Mouse (Mus musculus) liver (tissue): Measurements from ENCODE around the gene 1700088E04Rik.

Experiments used
- DNase-seq: peaks from one replicate; pipeline ENCODE4 v3.0.0-alpha.2; 2020; ENCODE audit warnings: mixed read lengths

1700088E04Rik gene

DNA sequence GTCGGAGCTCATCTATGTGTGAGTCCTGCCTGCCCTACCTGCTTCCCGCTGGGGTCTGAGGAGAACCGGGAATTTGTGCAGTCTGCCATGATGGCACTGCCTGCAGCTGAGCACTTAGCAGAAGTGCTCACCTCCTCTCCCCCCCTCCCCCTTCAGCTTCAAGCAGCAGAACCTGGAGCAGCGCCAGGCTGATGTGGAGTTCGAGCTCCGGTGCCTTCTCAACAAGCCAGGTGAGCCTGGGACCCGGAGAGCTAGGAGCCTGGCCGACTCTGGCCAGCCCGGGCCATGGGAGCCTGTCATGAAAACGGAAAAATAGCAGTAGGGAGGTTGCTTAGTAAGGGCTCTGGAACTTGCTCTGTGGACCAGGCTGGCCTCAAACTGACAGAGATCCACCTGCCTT, 10.3 kb downstream of the 1700088E04Rik start:
- no peak for DNase-seq

DNA sequence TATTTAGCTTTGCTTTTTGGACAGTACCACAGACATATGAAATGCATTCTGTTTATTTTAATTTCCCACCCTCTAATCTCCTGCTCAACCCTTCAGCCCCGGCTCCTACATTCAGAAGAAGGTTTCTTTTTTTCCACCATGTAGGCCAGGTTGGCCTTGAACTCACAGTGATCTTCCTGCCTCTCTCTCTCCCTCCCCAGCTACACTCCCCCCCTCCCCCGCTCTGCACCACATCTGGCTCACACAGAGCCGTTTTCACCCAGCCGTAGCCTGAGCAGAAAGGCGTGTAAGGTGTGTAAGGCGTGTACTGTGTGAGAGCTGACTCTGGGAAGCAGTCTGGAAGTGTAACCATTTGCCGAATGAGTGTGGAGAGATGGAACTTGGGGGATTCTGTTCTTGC, 11.7 kb downstream of the 1700088E04Rik start:
- no peak for DNase-seq

DNA sequence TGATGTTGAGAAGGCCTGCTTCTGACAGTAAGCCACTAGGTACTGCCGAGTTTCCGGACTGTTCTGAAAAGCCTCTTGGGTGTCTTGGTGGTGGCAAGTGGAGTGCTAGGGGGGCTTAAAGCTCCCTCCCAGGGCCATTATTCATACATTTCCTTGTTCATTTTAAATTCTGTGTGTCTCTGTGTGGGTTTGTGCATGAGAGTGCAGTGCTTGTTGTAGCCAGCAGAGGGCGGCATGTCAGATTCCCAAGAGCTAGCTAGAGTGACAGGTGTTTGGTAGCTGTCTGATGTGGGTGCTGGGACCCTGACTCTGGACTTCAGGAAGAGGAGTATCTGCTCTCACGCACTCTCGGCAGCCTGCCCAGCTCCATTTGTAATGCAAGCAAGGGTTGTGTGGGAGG, 12.8 kb downstream of the 1700088E04Rik start:
- DNase-seq = no peak

DNA sequence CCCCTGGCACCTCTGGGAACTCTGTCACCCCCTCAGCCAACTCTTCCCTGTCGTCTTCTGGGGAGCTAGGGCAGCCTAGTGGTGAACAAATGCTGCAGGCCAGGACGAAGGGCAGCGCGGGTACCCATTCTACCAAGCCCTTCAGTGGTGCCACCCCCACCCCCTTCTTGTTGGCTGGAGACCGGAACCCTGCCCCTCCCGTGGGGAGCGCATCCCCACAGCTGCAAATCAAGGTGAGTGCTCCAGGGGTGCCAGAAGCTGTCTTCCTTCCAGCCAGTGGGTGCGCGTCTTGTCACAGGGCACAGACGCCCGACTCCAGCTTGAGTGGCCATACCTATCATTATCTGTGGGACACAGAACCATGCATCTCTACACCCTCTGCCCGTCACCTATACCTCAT, 14.0 kb downstream of the 1700088E04Rik start:
- DNase-seq = no peak

DNA sequence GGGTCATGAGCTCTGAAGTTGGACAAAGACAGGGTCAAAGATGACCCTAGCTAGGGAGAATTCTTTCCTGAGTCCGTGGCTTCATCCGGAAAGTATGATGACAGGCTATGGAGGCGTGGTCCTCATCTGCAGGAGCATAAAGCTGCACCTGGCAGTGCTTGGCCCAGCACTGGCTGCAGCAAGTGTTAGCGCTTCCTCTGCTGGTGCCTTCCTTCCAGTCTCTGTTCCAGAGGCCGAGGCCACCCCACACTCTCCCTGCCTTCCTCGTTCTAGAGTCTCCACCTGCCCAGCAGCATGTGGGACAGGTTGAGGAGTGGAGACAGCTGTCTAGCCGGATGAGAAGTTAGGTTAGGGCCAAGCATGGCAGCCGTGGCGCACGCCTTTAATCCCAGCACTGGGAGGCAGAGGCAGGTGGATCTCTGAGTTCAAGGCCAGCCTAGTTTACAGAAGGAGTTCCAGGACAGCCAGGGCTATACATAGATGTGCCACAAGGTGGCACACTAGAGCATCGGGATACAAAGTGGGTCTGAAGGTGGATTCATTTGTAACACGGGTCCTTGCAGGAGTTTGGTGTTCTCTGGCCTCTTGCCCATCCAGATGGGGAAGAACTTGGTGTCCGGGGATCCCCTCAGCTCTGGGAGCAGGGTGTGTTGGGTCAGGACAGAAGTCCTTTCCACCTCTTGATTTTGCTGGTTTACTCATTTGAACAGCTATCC, 14.7 kb downstream of the 1700088E04Rik start:
- DNase-seq = peak; percentile 49

DNA sequence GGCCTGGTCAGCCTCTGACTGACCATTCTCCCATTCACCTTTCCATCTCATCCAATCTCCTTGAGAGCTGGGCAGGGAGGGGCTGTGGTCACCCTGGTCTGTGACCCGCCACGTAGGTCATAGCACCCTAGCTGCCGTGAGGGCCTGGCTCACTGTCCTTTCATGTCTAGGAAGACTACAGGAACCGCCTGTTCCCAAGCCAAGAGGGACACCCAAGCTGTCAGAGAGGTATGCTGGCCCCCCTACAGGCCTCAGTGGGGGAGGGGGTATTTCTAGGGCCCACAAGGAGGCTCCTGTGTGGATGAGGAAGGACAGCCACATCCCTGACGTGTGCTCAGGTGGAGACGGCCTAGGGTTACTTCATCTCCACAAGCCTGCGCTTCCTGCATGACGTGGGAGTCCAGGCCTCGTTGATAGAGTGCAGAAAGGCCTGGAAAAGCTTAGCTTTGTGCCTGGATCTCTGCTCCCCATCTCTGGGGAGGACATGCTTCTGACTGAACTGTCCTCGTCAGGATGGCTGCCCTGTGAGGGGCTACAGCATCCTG, 16.6 kb downstream of the 1700088E04Rik start:
- no peak for DNase-seq

DNA sequence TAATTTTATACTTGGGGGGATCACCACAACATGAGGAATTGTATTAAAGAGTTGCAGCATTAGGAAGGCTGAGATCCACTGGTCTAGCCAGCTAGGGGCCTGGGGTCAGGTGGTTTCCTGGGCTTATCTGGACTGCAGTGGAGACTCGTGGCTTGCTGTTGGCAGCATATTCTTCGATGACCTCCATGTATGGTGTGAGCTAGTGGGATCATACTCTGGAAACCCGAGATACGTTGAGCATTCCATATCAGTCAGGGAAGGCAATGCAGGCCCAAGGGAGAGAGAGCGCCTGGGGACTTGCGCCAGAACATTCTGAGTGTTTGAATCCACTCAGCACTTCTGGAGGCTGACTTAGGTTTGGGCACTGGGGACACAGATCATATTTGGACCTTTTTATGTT, 17.3 kb downstream of the 1700088E04Rik start:
- no peak for DNase-seq

DNA sequence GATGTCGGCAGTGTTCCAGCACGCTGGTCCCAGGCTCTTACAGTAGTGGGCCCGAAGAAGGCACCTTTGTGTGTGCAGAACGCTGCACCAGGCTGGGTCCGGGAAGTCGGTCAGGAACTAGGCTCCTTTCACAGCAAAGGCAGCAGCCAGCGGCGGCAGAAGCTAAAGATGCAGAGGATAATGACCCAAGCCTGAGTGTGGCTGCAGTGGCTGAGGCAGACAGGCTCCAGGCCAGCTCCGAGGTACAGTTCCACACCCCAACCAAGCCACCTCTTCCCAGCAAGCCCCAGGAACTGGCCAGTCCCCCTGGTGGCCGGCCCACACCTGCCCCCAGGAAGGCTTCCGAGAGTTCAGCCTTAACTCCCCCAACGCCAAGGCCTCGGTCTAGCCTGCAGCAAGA, 18.5 kb downstream of the 1700088E04Rik start:
- no peak for DNase-seq

DNA sequence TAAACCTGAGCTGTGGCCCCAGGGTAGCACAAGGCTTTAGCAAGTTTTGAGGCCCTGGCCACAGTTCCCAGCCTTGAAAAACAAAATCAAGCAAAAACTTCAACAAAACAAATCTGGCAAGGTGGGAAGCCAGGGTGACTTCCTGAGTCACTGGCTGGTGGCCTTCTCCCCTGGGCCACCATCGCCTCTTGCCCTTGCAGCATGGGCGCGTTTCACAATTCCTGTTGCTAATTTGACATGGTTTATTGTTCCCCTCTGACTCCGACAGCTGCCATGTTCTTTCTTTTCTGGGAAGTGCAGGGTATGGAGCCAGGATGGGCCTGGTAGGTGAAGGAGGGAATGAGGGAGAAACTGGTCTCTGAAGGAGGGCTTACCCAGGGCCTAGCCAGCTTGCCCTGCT, 18.9 kb downstream of the 1700088E04Rik start:
- no peak for DNase-seq

DNA sequence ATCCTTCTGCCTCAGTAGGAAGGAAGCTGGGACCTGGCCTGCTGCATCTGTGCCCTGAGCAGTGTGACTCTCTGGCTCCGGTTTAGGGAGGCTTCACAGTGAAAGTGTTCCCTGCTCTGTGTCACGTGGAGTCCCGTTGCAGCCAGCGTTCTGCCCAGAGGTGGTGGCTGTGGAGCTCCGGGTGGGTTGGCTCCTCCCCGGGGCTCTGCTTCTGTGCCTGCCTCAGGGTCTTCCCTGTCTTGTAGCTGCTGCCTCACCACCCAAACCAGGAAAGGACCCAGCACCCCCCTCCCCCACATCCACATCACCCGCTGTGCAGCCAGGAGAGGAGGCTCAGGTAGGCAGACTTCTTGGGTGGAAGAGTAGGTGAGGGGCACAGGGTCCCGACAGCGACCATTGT, 21.6 kb downstream of the 1700088E04Rik start:
- DNase-seq = no peak

DNA sequence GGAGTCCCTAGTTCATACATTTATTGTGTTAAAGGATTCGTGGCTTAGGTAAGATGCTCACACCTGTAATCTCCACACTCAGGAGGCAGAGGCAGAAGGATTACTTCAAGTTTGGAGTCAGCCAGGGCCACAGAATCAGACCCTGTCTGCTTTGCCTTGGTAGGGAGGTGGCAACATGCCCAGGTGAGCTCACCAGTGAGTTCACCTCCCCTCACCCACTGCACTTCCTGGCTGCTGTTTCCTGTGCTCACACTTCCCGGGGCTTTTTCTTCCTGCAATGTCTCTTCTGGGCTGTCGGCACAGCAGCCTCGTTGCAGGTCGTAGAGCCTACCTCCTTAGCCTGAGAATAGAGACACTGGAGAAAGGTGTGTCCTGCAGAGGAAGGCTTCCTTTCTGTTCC, 25.8 kb downstream of the 1700088E04Rik start:
- DNase-seq = no peak

DNA sequence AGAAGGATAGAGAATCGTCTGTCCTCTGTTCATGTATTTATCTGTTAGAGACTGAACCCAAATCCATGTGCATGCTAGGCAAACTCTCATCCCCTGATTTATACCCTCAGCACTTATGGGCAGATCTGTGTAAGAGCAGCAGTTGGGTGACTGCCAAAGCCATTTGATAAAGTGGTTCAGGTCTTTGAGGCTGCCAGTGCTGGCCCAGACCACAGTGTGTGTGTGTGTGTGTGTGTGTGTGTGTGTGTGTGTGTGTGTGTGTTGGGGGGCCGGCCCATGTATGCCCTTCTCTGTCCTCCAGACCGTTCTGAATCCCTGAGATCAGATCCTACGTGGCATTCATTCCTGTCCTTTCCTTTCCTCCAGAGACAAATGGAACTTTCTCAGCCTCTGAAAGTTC, 29.3 kb downstream of the 1700088E04Rik start:
- no peak for DNase-seq

DNA sequence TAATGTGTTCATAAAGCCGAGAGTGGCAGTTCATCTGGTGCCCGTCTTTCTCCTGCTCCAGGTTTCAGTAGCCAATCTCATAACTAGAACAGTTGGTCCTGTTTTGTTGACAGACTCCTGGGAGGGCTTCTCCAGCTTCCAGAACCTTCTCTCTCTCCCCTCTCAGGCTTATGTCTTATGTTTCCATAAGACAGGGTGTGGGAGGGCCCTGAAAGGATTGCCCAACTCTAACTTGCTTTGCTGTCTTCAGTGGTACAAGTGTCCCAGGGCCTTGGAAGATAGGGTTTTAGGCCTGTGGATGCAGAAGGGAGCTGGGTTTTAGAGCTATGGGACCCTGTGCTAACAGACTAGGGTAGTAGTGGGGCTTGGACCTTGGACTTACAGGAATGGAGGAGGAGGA, 30.5 kb downstream of the 1700088E04Rik start:
- DNase-seq = no peak

DNA sequence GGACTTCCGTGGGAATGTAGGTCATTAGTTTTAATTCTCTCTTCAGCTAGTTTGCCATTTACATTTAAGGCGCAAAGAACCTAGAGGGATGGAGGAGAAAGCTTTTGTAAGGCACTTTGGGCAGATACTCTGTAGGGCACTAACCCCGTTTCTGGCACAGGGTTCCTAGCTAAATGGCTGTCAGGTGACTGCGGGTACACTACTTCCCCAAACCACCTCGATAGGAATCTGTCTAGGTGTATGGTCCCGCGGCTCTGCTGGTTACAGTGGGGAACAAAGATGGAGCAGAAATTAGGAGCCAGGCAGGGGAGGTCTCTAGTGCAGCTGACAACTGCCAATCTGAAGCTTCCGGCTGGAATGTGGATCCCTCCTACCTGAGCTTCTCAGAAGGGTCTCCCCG, 31.0 kb downstream of the 1700088E04Rik start:
- DNase-seq = no peak

DNA sequence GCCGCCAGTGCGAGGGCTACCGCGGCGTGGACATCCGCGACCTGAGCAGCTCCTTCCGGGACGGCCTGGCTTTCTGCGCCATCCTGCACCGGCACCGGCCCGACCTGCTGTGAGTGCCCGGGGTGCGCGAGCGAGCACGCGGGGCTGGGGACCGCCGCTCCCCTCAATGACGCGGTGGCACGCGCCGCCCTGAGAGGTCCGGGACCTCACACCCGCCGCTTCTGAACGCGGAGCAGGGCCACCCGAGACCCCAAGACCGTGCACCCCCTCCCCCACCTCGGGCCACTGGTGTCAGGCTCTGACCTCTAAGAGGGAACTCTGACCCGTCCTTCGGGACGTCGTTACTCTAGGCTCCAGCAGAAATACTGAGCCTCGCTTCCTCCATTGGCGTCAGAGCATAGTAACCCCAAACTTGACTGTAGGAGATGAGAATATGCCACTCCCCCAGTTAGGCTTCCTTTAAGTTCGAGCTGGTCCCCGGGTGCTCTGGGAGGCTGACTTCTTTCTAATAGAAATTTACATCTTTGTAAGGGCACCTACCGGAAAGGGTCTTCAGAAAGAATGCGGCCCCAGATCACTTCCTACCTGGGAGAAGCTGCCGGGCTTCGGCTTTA, 31.6 kb downstream of the 1700088E04Rik start:
- peak; percentile 38 for DNase-seq

DNA sequence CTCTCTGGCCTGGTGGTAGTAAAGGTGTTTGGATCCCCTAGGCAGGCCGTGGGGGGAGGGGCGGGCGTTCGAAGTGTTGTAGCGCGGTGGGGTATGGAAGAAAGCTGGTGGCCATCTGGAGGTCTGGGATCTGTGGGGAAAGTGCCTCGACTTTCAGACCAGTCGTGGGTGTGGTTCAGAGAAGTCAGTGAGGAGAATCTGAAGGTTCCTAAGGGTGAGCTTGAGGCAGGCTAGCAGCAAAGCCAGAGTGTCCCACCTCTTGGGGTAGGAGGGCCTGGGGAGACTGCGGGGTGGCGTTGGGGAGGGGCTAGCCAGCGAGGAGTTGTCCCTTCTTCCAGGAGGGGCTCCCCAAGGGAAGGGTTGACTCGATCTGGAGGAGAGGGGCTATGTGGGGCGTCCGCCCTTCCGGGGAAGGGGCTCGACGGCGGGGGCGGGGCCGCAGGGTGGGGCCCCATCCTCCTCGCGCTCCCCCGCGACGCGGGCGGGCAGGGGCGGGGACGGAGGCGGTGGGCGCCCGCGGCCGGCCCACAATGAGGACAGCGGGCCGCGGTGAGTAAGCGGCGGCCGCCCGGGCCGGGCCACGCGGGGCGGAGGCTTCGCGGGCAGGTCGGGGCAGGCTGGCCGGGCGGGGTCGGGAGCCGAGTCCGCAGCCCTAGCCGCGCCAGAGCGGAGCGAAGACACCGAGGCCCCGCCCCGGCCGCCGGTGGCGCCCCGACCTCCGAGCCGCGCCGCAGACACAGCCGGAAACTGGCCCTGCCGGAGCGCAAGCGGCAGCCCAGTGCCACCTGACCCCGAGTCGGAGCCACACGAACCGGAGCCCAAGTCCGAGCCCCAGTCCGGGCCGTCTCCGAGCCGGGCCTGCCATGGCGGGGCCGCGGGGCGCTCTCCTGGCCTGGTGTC, 32.4 kb downstream of the 1700088E04Rik start, which contains the start of gene Micall1:
Gene Micall1, plus strand, starts transcription at position 478 of the 900 bp plus-strand sequence.
- DNase-seq = peak; percentile 78

DNA sequence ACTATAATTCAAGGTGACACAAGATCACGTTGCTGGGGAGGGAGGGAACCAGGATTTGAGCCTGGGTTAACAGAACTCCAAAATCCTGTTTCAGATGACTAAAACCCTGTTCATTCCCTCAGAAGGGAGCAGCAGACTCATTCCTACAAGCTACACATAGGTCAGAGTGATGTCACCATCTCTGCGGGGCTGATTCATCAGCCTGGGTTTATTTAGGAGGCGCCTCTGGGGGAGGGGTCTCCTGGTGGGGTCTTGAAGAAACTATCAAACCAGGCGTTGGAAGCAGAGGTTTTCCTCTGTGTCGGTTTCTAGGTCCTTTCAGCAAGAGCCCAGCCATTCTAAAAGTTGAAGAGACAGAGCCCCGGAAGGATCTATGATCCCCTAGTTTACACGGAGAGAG, 33.1 kb downstream of the 1700088E04Rik start:
- no peak for DNase-seq

DNA sequence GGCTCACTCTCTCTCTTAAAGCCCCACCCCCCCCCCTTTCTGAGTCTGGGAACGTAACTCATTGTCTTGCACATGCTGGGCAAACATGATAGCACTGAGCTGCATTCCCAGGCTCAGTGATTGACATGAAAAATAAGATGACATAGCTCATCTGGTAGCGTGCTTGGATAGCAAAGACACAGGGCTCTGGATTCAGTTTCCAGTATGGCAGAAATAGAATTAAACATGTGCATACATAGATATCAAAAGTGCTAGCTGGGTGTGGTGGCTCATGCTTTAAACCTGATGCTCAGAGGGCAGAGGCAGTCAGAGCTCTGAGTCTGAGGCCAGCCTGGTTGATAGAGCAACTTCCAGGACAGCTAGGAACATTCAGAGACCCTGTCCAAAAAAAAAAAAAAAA, 35.2 kb downstream of the 1700088E04Rik start:
- peak; percentile 32 for DNase-seq

DNA sequence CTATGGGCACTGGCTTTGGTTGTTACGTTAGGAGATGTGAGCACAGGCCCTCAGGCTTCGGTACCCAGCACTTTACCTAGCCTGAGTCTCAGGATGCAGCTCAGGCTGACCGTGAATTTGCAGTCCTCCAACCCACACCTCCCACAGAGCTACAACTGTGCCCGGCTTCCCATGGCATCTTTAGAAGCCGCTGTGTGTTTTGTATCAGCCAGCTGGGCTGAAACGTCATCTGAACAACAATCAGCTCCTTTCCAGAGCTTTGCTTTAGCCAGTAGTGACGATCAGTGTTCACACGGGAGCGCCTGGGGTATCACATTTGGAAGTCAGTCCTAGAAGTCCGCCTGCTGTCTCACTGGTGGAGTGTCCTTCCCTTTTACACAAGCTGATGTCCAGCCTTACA, 37.8 kb downstream of the 1700088E04Rik start:
- no peak for DNase-seq

DNA sequence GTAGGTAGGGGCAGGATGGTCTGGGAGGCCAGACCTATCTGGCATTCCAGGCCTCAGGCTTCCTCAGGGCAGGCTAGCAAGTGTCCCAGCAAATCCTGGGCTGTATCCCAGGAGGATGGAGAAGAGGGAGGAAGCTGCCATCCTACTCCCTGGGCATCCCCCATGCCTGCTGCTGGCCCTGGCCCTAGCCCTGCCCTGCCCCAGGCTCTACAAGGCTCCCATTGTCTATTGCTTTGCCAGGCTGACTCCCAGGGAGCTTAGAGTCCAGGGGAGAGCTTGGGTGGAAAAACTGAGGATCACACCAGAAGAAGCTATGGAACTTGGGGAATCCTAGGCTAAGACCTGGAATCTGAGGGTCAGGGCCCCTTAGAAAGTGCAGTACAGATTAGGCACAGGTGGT, 39.5 kb downstream of the 1700088E04Rik start:
- no peak for DNase-seq

DNA sequence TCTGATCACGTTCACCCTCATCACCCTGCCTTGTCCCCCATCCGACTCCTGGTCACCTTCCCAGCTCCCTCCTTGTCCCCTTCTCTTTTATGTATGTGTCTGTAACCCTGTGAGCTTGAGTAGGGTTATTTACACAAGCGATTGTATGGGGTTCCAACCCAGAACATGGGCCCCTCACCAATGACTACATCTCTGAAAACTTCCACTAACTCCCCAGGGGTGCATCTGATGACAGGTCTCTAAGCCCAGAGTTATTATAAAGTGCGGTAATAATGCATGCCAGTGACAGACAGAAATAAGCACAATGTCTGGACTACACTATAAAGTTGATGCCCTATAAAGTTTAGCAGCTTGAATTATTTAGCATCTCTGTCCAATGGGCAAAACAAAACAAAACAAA, 40.7 kb downstream of the 1700088E04Rik start:
- DNase-seq = no peak

DNA sequence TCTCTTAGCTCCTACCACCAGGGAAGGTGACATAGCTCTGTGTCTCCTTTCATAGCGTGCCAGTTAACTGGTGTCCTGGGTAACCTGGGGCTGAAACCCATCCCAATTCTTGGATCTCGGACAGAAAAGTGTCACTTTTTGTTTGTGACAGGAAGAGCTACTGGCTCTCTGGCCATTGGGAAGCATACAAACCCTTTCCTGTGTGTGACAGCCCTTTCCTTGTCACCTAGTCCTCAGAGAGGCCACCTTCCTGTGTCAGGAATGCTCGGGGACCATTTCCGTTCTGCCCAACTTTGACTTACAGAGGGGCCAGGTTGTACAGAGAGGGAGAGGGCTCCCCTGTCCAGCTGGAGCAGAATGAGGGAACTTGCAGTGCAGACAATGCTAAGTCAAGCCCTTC, 41.6 kb downstream of the 1700088E04Rik start:
- no peak for DNase-seq

DNA sequence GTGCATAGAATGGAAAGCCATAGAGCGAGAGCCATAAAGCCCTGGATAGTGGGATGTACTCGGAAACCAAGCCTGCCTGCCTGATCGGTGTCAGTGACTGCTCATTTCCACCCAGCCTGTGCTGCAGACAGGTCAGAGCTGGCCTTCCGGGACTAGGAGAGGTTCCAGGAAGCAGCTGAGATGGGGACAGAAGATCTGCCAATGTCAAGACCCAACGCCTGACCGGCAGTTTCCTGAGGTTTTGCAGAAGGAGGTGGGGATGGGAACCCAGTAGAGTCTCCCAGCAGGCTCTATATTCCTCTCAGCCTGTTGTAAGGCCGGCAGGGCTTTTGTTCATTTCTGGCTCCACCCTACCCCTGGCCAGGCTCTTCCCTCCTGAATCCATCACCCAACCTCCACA, 42.2 kb downstream of the 1700088E04Rik start:
- no peak for DNase-seq
